Mouse (Mus musculus): Measurements from ENCODE around the gene 0610009B22Rik. TPM values are rescaled to one million over a fixed set of nuclear protein-coding genes. Genes with fewer than 3 reads are reported as not detected.
A peak's percentile ranks its signal among the peaks of the same experiment; 100 is the strongest.

0610009B22Rik gene
- polyA plus RNA-seq, 1 experiment from 2014 or later: 105 TPM

DNA sequence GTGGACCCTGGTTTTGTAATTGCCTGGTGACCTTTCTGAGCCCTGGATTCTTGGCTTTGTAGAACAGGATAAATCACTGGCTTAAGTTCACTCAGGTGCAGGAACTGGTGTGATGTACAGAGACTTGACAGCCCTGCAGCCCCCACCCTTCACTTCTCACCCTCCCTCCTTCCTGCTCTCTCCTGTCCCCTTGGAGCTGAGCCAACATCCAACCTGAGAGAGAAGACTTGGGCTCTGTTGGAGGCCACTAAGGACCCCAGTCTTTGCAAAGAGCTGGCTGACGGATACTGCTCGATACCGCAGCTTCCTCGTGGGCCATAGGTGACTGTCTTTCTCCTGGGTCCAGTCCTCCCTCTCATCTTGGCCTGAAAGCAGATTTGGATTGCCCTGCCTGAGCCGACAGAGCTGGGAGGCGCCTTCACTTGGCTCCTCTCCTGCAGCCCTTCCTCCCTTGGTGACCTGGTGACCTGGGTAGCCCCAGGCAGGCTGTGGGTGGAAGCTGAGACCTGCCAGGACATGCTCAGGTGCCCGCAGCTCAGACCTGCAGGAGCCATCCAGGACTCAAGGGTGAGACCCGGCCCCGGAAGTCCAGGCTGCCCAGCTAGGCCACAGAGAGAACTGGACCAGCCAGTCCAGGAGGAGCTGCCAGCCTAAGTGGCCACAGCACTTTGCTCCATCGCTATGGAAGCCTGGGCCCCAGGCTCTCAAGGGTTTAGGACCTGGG lies 31.7 kb downstream of the 0610009B22Rik start:
- Histone ChIP-seq H3K36me3 (no peaks in the 10 kb centered on the region), H3K9me3 (no peaks in the 10 kb centered on the region), H3K4me3 (no peak overlapping the region), H3K4me1 (no peaks in the 10 kb centered on the region), H3K9ac (replicated peaks) (no peak overlapping the region), H3K4me2 (replicated peaks) (no peak overlapping the region), H3K27ac (replicated peaks) (no peak overlapping the region), H3K27me3 (peaks cover 2% of the 10 kb centered on the region; the same call in 1 of the 2 replicates)
- ATAC-seq (ENCODE audit: low FRiP score, low read depth): no peak
- WGBS: 89% methylated on average over 10 of the region's 10 CpGs

DNA sequence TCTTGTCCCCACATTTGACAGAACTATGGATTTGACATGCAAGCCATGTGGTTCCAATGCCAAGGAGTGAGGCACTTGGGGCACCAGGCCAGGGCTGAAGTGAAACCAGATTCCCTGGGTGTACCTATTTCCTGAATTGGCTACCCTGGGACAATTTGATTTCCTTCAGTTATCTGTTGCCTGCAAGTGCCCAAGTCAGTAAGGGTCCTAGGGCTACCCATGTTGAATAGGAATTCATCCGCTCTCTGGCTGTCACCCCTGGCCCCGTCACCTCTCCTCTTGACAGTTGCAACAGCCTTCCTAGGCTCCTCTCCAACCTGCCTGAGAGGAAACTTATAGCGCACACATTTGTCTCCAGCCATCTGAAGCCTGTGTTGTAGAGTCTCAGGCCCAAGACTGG lies 33.8 kb downstream of the 0610009B22Rik start:
- Histone ChIP-seq H3K4me2 (replicated peaks) (no peak overlapping the region), H3K27ac (replicated peaks) (no peak overlapping the region), H3K9me3 (no peaks in the 10 kb centered on the region), H3K4me3 (no peak overlapping the region), H3K9ac (replicated peaks) (no peak overlapping the region), H3K27me3 (peaks cover 23% of the 10 kb centered on the region), H3K36me3 (no peaks in the 10 kb centered on the region), H3K4me1 (peaks cover 11% of the 10 kb centered on the region)
- WGBS: 90% methylated on average over 3 of the region's 3 CpGs
- no peak for ATAC-seq (ENCODE audit: low FRiP score, low read depth)

DNA sequence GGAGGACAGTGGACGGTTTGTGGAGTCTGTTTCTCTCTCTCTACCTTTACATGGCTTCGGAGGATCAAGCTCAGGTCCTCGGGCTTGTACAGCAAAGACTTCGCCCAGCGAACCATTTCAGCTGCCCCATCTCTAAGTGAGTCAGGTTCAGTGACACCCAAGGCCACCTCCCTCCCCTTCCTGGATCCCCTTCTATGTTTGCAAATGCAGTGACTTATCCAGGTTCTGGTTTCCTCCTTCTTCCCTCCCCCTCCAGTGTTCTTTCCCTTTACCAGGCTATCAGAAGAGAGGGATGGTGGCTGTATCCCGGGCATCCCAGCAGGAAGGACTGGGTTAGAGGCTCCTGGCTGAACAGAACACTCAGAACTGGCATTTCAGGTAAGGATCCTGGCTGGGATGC lies 34.9 kb downstream of the 0610009B22Rik start:
- no peak overlapping the region; the same call in 1 of the 2 replicates for H3K27ac ChIP-seq (replicated peaks)
- H3K4me3 ChIP-seq: no peak overlapping the region
- H3K36me3 ChIP-seq: no peaks in the 10 kb centered on the region
- H3K4me1 ChIP-seq: peaks cover 22% of the 10 kb centered on the region
- H3K4me2 ChIP-seq (replicated peaks): no peak overlapping the region
- WGBS: 89% methylated on average over 6 of the region's 6 CpGs
- no peak for ATAC-seq (ENCODE audit: low FRiP score, low read depth)
- no peak overlapping the region for H3K9ac ChIP-seq (replicated peaks)
- no peaks in the 10 kb centered on the region for H3K9me3 ChIP-seq
- H3K27me3 ChIP-seq: peaks cover 30% of the 10 kb centered on the region

DNA sequence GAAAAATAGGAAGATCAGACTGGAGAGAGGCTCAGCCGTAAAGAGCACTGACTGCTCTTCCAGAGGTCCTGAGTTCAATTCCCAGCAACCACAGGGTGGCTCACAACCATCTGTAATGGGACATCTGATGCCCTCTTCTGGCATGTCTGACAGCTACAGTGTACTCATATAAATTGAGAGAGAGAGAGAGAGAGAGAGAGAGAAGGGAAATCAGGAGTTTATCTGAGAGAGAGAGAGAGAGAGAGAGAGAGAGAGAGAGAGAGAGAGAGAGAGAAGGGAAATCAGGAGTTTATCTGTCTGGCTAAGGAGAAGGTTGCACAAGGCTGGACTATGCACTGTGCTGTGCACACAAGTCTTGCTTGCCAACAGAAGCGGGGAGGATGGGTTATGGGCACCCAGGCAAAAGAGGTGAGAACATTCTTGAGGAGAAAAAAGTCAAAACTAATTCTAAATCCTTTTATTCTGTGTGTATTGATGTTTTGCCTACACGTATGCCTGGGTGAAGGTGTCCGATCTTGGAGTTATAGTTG lies 35.7 kb downstream of the 0610009B22Rik start:
- H3K4me3 ChIP-seq: no peak overlapping the region
- no peaks in the 10 kb centered on the region for H3K36me3 ChIP-seq
- 92% methylated on average over 4 of the region's 4 CpGs for WGBS

DNA sequence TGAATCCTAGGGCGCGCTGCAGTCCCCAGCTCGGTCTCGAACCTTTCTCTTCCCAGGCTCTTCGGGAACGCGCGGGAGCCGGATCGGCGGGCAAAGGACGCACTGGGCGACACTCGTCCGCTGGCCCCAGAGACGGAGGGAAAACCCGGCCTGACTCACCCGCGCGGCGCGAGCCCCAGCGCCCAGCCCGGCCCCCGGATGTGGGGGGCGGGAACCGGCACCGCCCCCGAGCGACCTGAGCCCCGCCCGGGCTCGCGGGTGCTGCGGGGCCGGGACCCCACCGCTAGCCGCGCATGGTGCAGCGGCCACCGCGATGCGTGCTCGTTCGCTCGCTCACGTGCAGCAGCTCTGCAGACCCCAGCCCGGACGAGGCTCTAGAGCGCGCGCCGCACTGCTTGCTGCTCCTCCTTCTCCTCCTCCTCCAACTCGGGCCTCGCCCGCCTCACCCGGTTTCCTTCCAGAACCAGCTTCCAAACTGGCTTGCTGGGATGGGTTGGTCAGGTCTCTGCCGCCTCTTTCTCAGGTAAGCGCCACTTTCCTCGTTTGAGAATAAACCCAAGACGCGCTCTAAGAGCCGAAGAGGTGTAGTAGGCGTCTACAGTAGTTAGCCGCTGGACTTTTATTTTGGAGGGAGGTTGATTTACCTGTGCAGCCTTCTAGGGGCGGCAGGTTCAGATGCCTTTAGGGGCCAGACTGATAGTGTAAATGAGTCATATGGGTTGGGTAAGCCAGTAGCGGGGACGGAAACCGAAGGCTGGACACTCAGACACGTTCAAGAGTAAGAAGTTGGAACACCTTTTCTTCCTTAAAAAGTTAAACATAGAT lies 37.8 kb downstream of the 0610009B22Rik start, which contains the start of the genes N4bp3 and D930048N14Rik:
Gene N4bp3 (minus strand): TSS at position 152 of the 825 bp plus-strand sequence.
Gene D930048N14Rik (plus strand): TSS at position 264 of the 825 bp plus-strand sequence.
- Histone ChIP-seq H3K9me3 (no peaks in the 10 kb centered on the region), H3K9ac (replicated peaks) (peak within 1 kb of the TSS; percentile 62), H3K4me1 (peaks cover 31% of the 10 kb centered on the region), H3K27ac (replicated peaks) (no peak within 1 kb of the TSS), H3K36me3 (no peaks in the 10 kb centered on the region), H3K4me3 (peak within 1 kb of the TSS; percentile 58), H3K27me3 (peaks cover 30% of the 10 kb centered on the region), H3K4me2 (replicated peaks) (peak within 1 kb of the TSS; percentile 87)
- WGBS: under 1% methylated on average over 58 of the region's 70 CpGs
- ATAC-seq (ENCODE audit: low FRiP score, low read depth): peak; percentile 47; the same call in 1 of the 2 replicates

More for the DNA sequence above, 35.7 kb downstream of the 0610009B22Rik start:
- H3K9me3 ChIP-seq: no peaks in the 10 kb centered on the region
- no peak for ATAC-seq (ENCODE audit: low FRiP score, low read depth)
- H3K9ac ChIP-seq (replicated peaks): no peak overlapping the region
- H3K27ac ChIP-seq (replicated peaks): no peak overlapping the region
- no peak overlapping the region for H3K4me2 ChIP-seq (replicated peaks)
- H3K27me3 ChIP-seq: peaks cover 30% of the 10 kb centered on the region
- peaks cover 30% of the 10 kb centered on the region for H3K4me1 ChIP-seq

DNA sequence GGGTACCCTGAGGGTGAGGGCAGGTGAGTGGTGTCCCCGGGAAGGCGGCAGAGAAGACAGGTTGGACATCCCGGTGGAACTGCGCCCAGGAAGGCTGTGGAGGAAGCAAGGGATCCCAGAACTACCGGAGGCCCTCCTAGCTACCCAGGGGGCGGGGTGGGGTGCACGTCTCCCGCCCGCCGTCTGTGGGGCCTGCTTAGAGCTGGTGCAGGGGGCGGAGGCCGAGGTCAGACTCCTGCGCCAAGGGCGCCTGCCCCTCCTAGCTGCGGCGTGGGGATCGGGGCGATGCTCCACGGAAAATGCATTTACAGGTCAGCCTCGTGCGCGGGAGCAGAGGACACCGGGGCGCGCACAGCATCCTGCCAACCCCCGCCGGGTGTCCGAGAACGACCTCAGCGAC lies 38.4 kb downstream of the 0610009B22Rik start:
- Histone ChIP-seq H3K4me2 (replicated peaks) (peak overlapping the region; percentile 87), H3K9me3 (no peaks in the 10 kb centered on the region), H3K4me1 (peaks cover 31% of the 10 kb centered on the region), H3K27ac (replicated peaks) (no peak overlapping the region), H3K27me3 (peaks cover 30% of the 10 kb centered on the region), H3K4me3 (peak overlapping the region; percentile 58), H3K9ac (replicated peaks) (peak overlapping the region; percentile 62), H3K36me3 (no peaks in the 10 kb centered on the region)
- under 1% methylated on average over 30 of the region's 30 CpGs for WGBS
- no peak for ATAC-seq (ENCODE audit: low FRiP score, low read depth)

DNA sequence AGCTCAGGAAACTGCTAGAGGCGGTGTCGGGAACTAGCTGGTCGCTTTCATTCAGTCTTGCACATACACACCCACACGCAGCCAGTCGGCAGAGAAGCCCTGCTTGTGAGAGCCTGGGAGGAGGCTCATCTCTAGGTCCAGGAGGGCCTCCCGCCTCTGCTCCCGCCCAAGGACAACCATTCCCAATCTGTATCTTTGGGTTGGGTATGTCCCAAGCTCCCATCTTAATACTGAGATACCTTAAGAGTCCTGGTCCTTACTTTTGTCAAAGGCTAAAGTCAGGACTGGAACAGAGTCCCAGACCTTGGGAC lies 38.8 kb downstream of the 0610009B22Rik start:
- Histone ChIP-seq H3K4me2 (replicated peaks) (peak overlapping the region; percentile 87), H3K4me3 (peak overlapping the region; percentile 58), H3K4me1 (peaks cover 31% of the 10 kb centered on the region), H3K27me3 (peaks cover 30% of the 10 kb centered on the region), H3K27ac (replicated peaks) (no peak overlapping the region), H3K9me3 (no peaks in the 10 kb centered on the region), H3K36me3 (no peaks in the 10 kb centered on the region), H3K9ac (replicated peaks) (peak overlapping the region; percentile 62)
- ATAC-seq (ENCODE audit: low FRiP score, low read depth): no peak
- 2% methylated on average over 7 of the region's 7 CpGs for WGBS

DNA sequence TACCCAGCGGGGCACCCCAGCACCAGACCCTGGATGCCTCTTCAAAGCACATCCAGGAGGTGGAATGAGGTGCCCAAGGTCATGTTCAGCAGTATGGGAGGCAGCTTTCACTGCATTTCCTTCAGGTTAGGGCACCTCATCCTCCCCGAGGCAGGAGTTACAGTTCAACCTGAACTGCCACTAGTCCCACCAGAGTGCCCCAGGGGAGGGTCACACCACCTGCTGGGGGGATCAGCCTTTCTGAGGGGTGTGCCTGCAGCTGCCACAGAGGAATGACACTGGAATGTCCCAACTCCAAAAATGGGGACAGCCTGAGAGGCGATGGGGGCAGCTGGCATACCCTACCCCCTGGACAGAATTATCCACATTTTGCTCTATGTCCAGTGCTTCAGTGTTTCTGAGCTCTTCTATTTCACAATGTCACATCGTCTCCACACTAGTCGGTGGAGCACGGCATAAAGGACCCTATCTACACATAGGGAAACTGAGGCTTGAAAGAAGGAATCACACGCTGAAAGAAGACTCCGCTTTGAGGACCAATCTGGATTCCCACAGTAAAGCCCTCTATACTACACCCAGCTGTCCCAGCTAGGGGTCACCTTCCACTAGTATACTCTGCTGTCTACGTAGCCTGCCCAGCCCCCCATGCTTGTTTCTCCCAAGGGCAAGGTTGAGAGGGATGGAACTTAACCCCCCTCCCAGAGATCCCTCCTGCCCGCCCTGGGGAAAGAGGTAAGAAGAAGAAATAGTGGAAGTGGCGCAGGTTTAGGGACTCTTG lies 39.4 kb downstream of the 0610009B22Rik start:
- H3K27me3 ChIP-seq: peaks cover 30% of the 10 kb centered on the region
- H3K4me2 ChIP-seq (replicated peaks): peak overlapping the region; percentile 87
- peak overlapping the region; percentile 58; the same call in 1 of the 2 replicates for H3K4me3 ChIP-seq
- 18% methylated on average over 11 of the region's 11 CpGs for WGBS
- peaks cover 31% of the 10 kb centered on the region for H3K4me1 ChIP-seq
- H3K9me3 ChIP-seq: no peaks in the 10 kb centered on the region
- no peaks in the 10 kb centered on the region for H3K36me3 ChIP-seq
- H3K27ac ChIP-seq (replicated peaks): peak overlapping the region; percentile 43; the same call in 1 of the 2 replicates
- ATAC-seq (ENCODE audit: low FRiP score, low read depth): 0 out of 2 replicates have a peak, but pooled peaks have one; percentile 8
- 0 out of 2 replicates have a peak overlapping the region, but pooled peaks have one; percentile 31 for H3K9ac ChIP-seq (replicated peaks)

DNA sequence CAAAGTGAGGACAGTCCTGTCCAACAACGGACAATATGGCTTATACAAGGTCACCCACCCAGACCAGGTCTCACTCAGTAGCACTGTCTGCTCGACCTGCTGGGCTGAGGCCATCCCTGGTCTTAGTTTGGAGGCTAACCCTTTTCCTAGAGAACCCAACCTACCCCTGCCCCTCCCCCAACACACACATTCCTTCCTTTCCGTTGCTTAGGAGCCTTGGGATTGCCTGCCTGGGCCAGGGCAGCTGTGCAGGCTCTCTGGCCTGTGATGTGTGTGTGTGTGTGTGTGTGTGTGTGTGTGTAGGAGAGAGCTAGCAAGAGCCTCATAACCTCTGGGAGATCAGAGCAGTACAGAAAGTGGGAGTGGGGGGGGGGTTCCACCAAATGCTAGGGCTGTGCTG lies 40.1 kb downstream of the 0610009B22Rik start:
- ATAC-seq (ENCODE audit: low FRiP score, low read depth): peak; percentile 79
- Histone ChIP-seq H3K27ac (replicated peaks) (peak overlapping the region; percentile 43; the same call in 1 of the 2 replicates), H3K36me3 (0 out of 2 replicates have a peak, but pooled peaks cover 3% of the 10 kb centered on the region), H3K4me1 (peaks cover 31% of the 10 kb centered on the region), H3K9ac (replicated peaks) (0 out of 2 replicates have a peak overlapping the region, but pooled peaks have one; percentile 31), H3K27me3 (peaks cover 30% of the 10 kb centered on the region), H3K4me3 (no peak overlapping the region), H3K4me2 (replicated peaks) (peak overlapping the region; percentile 87), H3K9me3 (no peaks in the 10 kb centered on the region)
- 8% methylated on average over 3 of the region's 3 CpGs for WGBS

DNA sequence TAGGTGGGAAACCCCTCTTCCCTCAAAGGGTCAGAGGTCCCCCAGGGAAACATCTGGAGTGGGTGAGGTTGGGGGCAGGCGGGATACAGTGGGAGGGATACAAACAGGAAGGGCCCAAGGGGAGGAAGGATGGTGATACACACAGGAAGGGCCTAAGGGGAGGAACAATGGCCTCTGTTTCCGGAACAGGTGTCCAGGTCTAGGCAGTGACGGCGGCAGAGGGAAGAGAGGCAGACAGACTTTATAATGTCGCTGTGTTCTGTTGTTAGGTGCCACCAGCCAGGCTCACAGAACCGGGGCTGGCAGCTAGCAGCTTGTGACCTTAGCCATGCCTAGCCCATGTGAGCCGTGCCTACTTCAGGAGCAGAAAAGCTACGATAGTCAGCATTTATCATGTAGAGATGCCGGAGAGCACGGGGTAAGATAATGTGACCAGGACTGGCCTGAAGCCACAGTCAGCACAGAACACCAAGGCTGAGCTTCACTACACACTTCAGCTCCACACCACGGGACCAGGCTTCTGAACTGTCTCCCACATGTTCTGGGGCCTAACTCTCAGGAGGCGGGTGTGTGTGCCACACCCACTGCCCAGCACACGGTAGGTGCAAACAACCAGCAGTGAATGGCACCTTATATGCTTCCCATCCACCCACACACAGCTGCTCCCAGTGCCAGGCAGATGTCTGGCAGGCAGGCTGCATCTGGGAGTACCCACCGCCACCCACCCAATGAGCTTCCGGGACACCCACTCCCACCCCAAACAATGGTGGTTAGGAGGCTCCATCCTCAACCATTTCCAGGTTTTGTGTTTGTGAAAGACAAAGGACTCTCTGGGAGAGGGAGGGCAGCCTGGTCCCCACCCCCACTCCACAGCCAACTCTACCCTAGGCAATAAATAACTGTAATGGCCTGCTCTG lies 41.7 kb downstream of the 0610009B22Rik start:
- H3K9ac ChIP-seq (replicated peaks): no peak overlapping the region
- H3K27ac ChIP-seq (replicated peaks): 0 out of 2 replicates have a peak overlapping the region, but pooled peaks have one; percentile 4
- H3K4me1 ChIP-seq: peaks cover 31% of the 10 kb centered on the region
- H3K36me3 ChIP-seq: 0 out of 2 replicates have a peak, but pooled peaks cover 3% of the 10 kb centered on the region
- no peaks in the 10 kb centered on the region for H3K9me3 ChIP-seq
- peaks cover 29% of the 10 kb centered on the region for H3K27me3 ChIP-seq
- 86% methylated on average over 15 of the region's 15 CpGs for WGBS
- H3K4me2 ChIP-seq (replicated peaks): no peak overlapping the region
- no peak overlapping the region for H3K4me3 ChIP-seq
- ATAC-seq (ENCODE audit: low FRiP score, low read depth): no peak

Measured in midbrain, embryonic 12.5 days (tissue).